Mouse (Mus musculus): ENCODE data around the gene Mid1.
"Not testable (repeated sequence)": the region's sequence is repeated elsewhere in the genome, so short reads cannot be mapped to it uniquely, and the experiment has no call there.

GRCm38 (mm10) chrX:169992951-169993547, 308.1 kb downstream of the Mid1 start:
- TF ChIP-seq CTCF (IDR thresholded peaks at IDR 0.05; ENCODE audit: low read depth, low read length); POLR2A (IDR thresholded peaks at IDR 0.05; ENCODE audit: extremely low read depth, insufficient read depth, low read length): not testable (repeated sequence)
